Mouse (Mus musculus) erythroblast, embryonic 14.5 days (primary cell): ENCODE results near the gene Arid4b. TPM values are rescaled to one million over a fixed set of nuclear protein-coding genes. Genes with fewer than 3 reads are reported as not detected.

Experiments
- H3K27me3 ChIP-seq: 2 replicates; pipeline ENCODE4 v1.6.1; 2012; ENCODE audit warnings: inconsistent platforms; ENCODE audit not compliant: control insufficient read depth
- H3K36me3 ChIP-seq: 2 replicates; pipeline ENCODE4 v1.6.1; 2012; ENCODE audit warnings: mild to moderate bottlenecking, inconsistent platforms; ENCODE audit not compliant: control insufficient read depth
- H3K4me1 ChIP-seq: 2 replicates; pipeline ENCODE4 v1.6.1; 2012; ENCODE audit warnings: inconsistent platforms; ENCODE audit not compliant: control insufficient read depth
- H3K4me3 ChIP-seq: replicated peaks from 2 replicates; pipeline ENCODE3; 2012; ENCODE audit warnings: moderate library complexity, mild to moderate bottlenecking, inconsistent platforms
- H3K9me3 ChIP-seq: 2 replicates; pipeline ENCODE4 v1.6.1; 2012; ENCODE audit warnings: low read length, inconsistent platforms, mixed read lengths; ENCODE audit not compliant: control insufficient read depth
- GATA1 ChIP-seq: IDR thresholded peaks from 2 replicates; pipeline ENCODE4 v1.6.1; 2012; ENCODE audit warnings: low read length, inconsistent platforms, mixed read lengths
- TAL1 ChIP-seq: IDR thresholded peaks from 3 replicates; pipeline ENCODE4 v1.6.1; 2012; ENCODE audit warnings: low read length, inconsistent platforms, mixed read lengths
- polyA plus RNA-seq: library from polyadenylated mRNA; stranded (reverse); fragments of >175 nt; gene quantifications from 2 replicates; pipeline ENCODE4 v1.2.3, GENCODE M21; 2012

Gene Arid4b
- polyA plus RNA-seq, 1 experiment, result 0.57 TPM

GRCm38 (mm10) chr13:14074371-14074770, 11.3 kb downstream of the Arid4b start:
- H3K9me3 ChIP-seq, result no peaks in the 10 kb centered on the region
- no peak overlapping the region for H3K4me3 ChIP-seq
- peaks cover 11% of the 10 kb centered on the region for H3K36me3 ChIP-seq
- peaks cover 34% of the 10 kb centered on the region for H3K4me1 ChIP-seq
- no peak for TF ChIP-seq GATA1
- TF ChIP-seq TAL1, result no peak
- no peaks in the 10 kb centered on the region for H3K27me3 ChIP-seq

- Histone ChIP-seq H3K4me1 (peaks cover 33% of the 10 kb centered on the region), H3K4me3 (no peak overlapping the region), H3K36me3 (peaks cover 8% of the 10 kb centered on the region), H3K9me3 (no peaks in the 10 kb centered on the region), H3K27me3 (no peaks in the 10 kb centered on the region)
- TF ChIP-seq GATA1, result no peak
- no peak for TF ChIP-seq TAL1
Measured at GRCm38 (mm10) chr13:14075326-14075725, 12.3 kb downstream of the Arid4b start.

- TF ChIP-seq TAL1 (no peak), GATA1 (no peak)
- peaks cover 2% of the 10 kb centered on the region; the same call in 1 of the 2 replicates for H3K36me3 ChIP-seq
- no peaks in the 10 kb centered on the region for H3K27me3 ChIP-seq
- H3K4me1 ChIP-seq, result peaks cover 18% of the 10 kb centered on the region
- H3K9me3 ChIP-seq, result no peaks in the 10 kb centered on the region
- H3K4me3 ChIP-seq, result no peak overlapping the region
Measured at GRCm38 (mm10) chr13:14088669-14089068, 25.6 kb downstream of the Arid4b start.

- H3K4me3 ChIP-seq, result no peak overlapping the region
- H3K36me3 ChIP-seq, result no peaks in the 10 kb centered on the region
- TF ChIP-seq TAL1 (no peak), GATA1 (no peak)
Measured at GRCm38 (mm10) chr13:14103026-14103425, 40.0 kb downstream of the Arid4b start.

GRCm38 (mm10) chr13:14110154-14110873, 47.3 kb downstream of the Arid4b start:
- peaks cover 5% of the 10 kb centered on the region for H3K4me1 ChIP-seq
- H3K36me3 ChIP-seq, result no peaks in the 10 kb centered on the region
- H3K4me3 ChIP-seq, result no peak overlapping the region
- no peaks in the 10 kb centered on the region for H3K9me3 ChIP-seq
- H3K27me3 ChIP-seq, result no peaks in the 10 kb centered on the region
- TF ChIP-seq GATA1, result no peak
- TF ChIP-seq TAL1, result no peak

More at GRCm38 (mm10) chr13:14103026-14103425, 40.0 kb downstream of the Arid4b start:
- Histone ChIP-seq H3K9me3 (no peaks in the 10 kb centered on the region), H3K27me3 (no peaks in the 10 kb centered on the region), H3K4me1 (peaks cover 8% of the 10 kb centered on the region)

- no peak overlapping the region for H3K4me3 ChIP-seq
- no peaks in the 10 kb centered on the region for H3K9me3 ChIP-seq
- H3K4me1 ChIP-seq, result peaks cover 5% of the 10 kb centered on the region
- no peaks in the 10 kb centered on the region for H3K36me3 ChIP-seq
- no peak for TF ChIP-seq TAL1
- TF ChIP-seq GATA1, result no peak
- no peaks in the 10 kb centered on the region for H3K27me3 ChIP-seq
Measured at GRCm38 (mm10) chr13:14111146-14111545, 48.1 kb downstream of the Arid4b start.

- Histone ChIP-seq H3K4me1 (peaks cover 5% of the 10 kb centered on the region), H3K9me3 (no peaks in the 10 kb centered on the region), H3K4me3 (no peak overlapping the region), H3K27me3 (no peaks in the 10 kb centered on the region), H3K36me3 (no peaks in the 10 kb centered on the region)
- TF ChIP-seq TAL1, result no peak
Measured at GRCm38 (mm10) chr13:14113746-14114528, 50.9 kb downstream of the Arid4b start.

- TF ChIP-seq GATA1, result no peak
- Histone ChIP-seq H3K9me3 (no peaks in the 10 kb centered on the region), H3K4me1 (no peaks in the 10 kb centered on the region; the same call in 1 of the 2 replicates), H3K27me3 (no peaks in the 10 kb centered on the region), H3K4me3 (no peak overlapping the region), H3K36me3 (no peaks in the 10 kb centered on the region)
Measured at GRCm38 (mm10) chr13:14115805-14116204, 52.8 kb downstream of the Arid4b start.

- Histone ChIP-seq H3K36me3 (peaks cover 62% of the 10 kb centered on the region), H3K4me1 (no peaks in the 10 kb centered on the region), H3K9me3 (no peaks in the 10 kb centered on the region), H3K4me3 (no peak overlapping the region), H3K27me3 (no peaks in the 10 kb centered on the region)
- TF ChIP-seq GATA1 (no peak), TAL1 (no peak)
Measured at GRCm38 (mm10) chr13:14131651-14132050, 68.6 kb downstream of the Arid4b start.
